Mouse (Mus musculus) C2C12 (cell line): Measurements from ENCODE around the gene Cryba2. TPM values are rescaled to one million over a fixed set of nuclear protein-coding genes. Genes with fewer than 3 reads are reported as not detected.

Source experiments
- H3K27me3 ChIP-seq: one replicate; pipeline ENCODE4 v1.6.1; 2011; ENCODE audit not compliant: control insufficient read depth, insufficient read depth, insufficient read length
- H3K36me3 ChIP-seq: one replicate; pipeline ENCODE4 v1.6.1; 2011; ENCODE audit not compliant: control insufficient read depth, insufficient read depth
- H3K4me3 ChIP-seq: one replicate; pipeline ENCODE4 v1.5.1; 2011; ENCODE audit warnings: mild to moderate bottlenecking, control low read depth; ENCODE audit not compliant: poor library complexity, insufficient read depth, severe bottlenecking
- H3K79me2 ChIP-seq: one replicate; pipeline ENCODE4 v1.6.1; 2011; ENCODE audit not compliant: control insufficient read depth, insufficient read depth
- H3K79me3 ChIP-seq: one replicate; pipeline ENCODE4 v1.6.1; 2011; ENCODE audit warnings: low read depth, control low read depth
- H3ac ChIP-seq: one replicate; pipeline ENCODE3; 2011; ENCODE audit warnings: low read depth; ENCODE audit not compliant: control insufficient read depth, insufficient read length
- CEBPB ChIP-seq: IDR thresholded peaks from one replicate; pipeline ENCODE4 v1.6.1; 2011; ENCODE audit warnings: low read depth, mild to moderate bottlenecking, control low read depth, moderate library complexity
- CTCF ChIP-seq: IDR thresholded peaks from one replicate; pipeline ENCODE4 v1.5.1; 2011; ENCODE audit not compliant: control insufficient read depth, insufficient read depth, insufficient read length
- FOSL1 ChIP-seq: IDR thresholded peaks from one replicate; pipeline ENCODE4 v1.8.0; 2011; ENCODE audit warnings: mild to moderate bottlenecking, low read length; ENCODE audit not compliant: poor library complexity, insufficient read depth, severe bottlenecking
- MAX ChIP-seq: IDR thresholded peaks from one replicate; pipeline ENCODE4 v1.6.1; 2011; ENCODE audit warnings: mild to moderate bottlenecking, control low read depth
- MYOD1 ChIP-seq: IDR thresholded peaks from one replicate; pipeline ENCODE4 v1.6.1; 2011; ENCODE audit warnings: low read depth; ENCODE audit not compliant: control insufficient read depth, insufficient read length
- MYOG ChIP-seq: IDR thresholded peaks from one replicate; pipeline ENCODE4 v1.6.1; 2011; ENCODE audit not compliant: control insufficient read depth, insufficient read length; ENCODE audit errors: extremely low read depth
- USF1 ChIP-seq: IDR thresholded peaks from one replicate; pipeline ENCODE4 v1.6.1; 2011; ENCODE audit warnings: low read depth, mild to moderate bottlenecking, control low read depth, moderate library complexity
- polyA plus RNA-seq: library from polyadenylated mRNA; unstranded; fragments of >200 nt; fragmentation: generic; extraction: Trizol; gene quantifications from one replicate; pipeline ENCODE4 v1.2.1, GENCODE M21; 2012; ENCODE audit warnings: missing spikeins

Gene Cryba2
- polyA plus RNA-seq, 1 experiment = not detected

DNA sequence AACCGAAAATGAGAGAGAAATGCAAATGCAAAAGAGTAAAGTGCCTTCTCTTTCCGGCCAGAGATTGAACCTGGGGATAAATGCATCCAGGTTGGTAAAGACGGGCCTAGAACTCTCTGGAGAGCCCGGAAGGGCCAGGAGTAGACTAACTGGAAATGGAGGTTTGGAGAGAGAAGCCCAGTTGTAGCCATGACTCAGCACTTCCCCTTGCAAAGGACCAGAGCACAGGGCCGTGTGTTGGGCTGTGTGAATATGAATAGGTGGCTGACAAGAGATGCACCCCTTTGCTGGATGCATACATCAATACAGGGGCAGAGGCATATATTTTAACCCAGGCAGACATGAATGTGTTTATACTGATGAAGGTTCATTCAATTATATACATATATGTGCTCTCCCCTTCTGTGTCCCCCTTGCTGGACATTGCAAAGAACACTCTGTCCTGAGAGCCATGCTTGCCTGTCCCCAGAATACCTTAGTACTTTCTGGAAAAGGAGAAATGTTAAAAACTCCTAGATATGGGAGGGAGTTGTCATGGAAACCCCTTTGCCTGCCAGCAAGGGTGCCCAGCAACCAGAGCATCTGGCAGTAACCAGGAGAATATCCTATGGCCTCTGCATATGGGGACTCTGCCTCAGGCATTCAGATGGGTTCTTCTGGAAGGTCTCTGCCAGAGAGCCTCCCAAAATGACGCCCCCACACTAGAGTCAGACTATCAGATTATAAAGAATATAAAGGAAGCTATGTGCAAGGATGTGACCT, 33.5 kb downstream of the Cryba2 start:
- peaks cover 34% of the 10 kb centered on the region for H3K27me3 ChIP-seq
- no peak overlapping the region for H3K4me3 ChIP-seq
- H3ac ChIP-seq = no peak overlapping the region
- no peaks in the 10 kb centered on the region for H3K79me2 ChIP-seq
- no peaks in the 10 kb centered on the region for H3K79me3 ChIP-seq
- no peak for TF ChIP-seq CTCF
- TF ChIP-seq CEBPB = no peak
- TF ChIP-seq USF1 = no peak
- no peak for TF ChIP-seq FOSL1
- no peak for TF ChIP-seq MYOG
- TF ChIP-seq MYOD1 = no peak
- no peak for TF ChIP-seq MAX
- H3K36me3 ChIP-seq = no peaks in the 10 kb centered on the region

- Histone ChIP-seq H3K27me3 (peaks cover 40% of the 10 kb centered on the region), H3K4me3 (no peak overlapping the region)
- TF ChIP-seq MYOD1 = no peak
- TF ChIP-seq MYOG = no peak
- TF ChIP-seq FOSL1 = no peak
- no peak for TF ChIP-seq CTCF
- no peak for TF ChIP-seq USF1
- no peak for TF ChIP-seq CEBPB
- no peak for TF ChIP-seq MAX
Observed at GRCm38 (mm10) chr1:74858805-74859204, 34.1 kb downstream of the Cryba2 start.

GRCm38 (mm10) chr1:74858171-74858719, 34.7 kb downstream of the Cryba2 start:
- no peak for TF ChIP-seq MYOG
- no peak for TF ChIP-seq CTCF
- TF ChIP-seq USF1 = no peak
- TF ChIP-seq MAX = no peak
- TF ChIP-seq MYOD1 = no peak
- TF ChIP-seq CEBPB = no peak
- no peak for TF ChIP-seq FOSL1
- Histone ChIP-seq H3K4me3 (no peak overlapping the region), H3K27me3 (peaks cover 44% of the 10 kb centered on the region), H3ac (no peak overlapping the region), H3K79me2 (no peaks in the 10 kb centered on the region), H3K36me3 (no peaks in the 10 kb centered on the region), H3K79me3 (no peaks in the 10 kb centered on the region)

More at GRCm38 (mm10) chr1:74858805-74859204, 34.1 kb downstream of the Cryba2 start:
- H3K36me3 ChIP-seq = no peaks in the 10 kb centered on the region
- H3ac ChIP-seq = no peak overlapping the region
- H3K79me3 ChIP-seq = no peaks in the 10 kb centered on the region
- H3K79me2 ChIP-seq = no peaks in the 10 kb centered on the region

DNA sequence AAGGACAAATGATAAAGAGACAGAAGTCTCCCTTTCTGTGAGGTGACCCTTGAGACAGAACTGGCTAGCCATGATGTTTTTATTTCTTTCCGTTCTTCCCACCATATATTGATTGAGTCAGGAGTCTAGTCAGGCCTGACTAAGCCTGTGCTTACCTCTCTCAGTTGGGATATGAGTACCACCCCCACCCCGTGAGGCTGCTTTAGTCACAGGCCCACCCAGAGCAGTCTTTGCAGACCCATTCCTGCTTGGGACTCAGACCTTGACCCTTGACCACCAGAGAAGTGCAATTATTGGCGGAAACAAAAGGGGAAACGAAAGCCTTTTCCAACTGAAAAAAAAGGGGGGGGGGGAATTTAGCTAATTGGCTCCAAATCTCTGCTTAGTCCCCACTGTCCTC, 35.3 kb downstream of the Cryba2 start:
- no peaks in the 10 kb centered on the region for H3K79me2 ChIP-seq
- H3K79me3 ChIP-seq = no peaks in the 10 kb centered on the region
- no peak overlapping the region for H3ac ChIP-seq
- H3K4me3 ChIP-seq = no peak overlapping the region
- TF ChIP-seq MYOG (no peak), USF1 (no peak), CTCF (no peak), MYOD1 (no peak)
- H3K27me3 ChIP-seq = peaks cover 49% of the 10 kb centered on the region
- H3K36me3 ChIP-seq = no peaks in the 10 kb centered on the region

DNA sequence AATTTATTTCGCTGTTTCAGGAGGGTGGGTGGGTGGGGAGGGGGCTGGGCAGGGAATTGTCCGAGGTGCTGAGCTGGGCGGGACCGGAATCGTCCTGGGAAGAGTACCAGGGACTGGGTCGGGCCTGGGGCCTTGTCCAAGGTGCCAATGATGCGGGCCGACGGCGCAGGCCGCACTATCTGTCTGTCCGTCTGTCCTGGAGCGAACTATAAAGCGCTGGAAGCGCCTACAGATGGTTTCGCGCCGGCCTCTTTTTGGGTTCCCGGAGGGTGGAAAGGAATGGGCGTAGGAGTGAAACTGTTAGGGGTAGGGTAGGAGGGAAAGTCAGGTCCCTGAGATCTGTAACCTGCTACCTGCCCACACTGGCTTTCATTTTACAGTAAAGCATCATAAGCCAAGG, 35.7 kb downstream of the Cryba2 start:
- Histone ChIP-seq H3K36me3 (no peaks in the 10 kb centered on the region), H3K4me3 (no peak overlapping the region), H3K79me2 (no peaks in the 10 kb centered on the region), H3K27me3 (peaks cover 54% of the 10 kb centered on the region), H3ac (no peak overlapping the region), H3K79me3 (no peaks in the 10 kb centered on the region)
- no peak for TF ChIP-seq USF1
- no peak for TF ChIP-seq FOSL1
- no peak for TF ChIP-seq MYOD1
- no peak for TF ChIP-seq CEBPB
- no peak for TF ChIP-seq MYOG
- TF ChIP-seq MAX = no peak
- no peak for TF ChIP-seq CTCF

GRCm38 (mm10) chr1:74856791-74857190, 36.2 kb downstream of the Cryba2 start:
- no peaks in the 10 kb centered on the region for H3K79me2 ChIP-seq
- H3K4me3 ChIP-seq = no peak overlapping the region
- H3K79me3 ChIP-seq = no peaks in the 10 kb centered on the region
- H3ac ChIP-seq = no peak overlapping the region
- TF ChIP-seq USF1 (no peak), MYOG (no peak), CTCF (no peak)
- H3K27me3 ChIP-seq = peaks cover 57% of the 10 kb centered on the region
- H3K36me3 ChIP-seq = no peaks in the 10 kb centered on the region
